Mouse (Mus musculus) heart, embryonic 11.5 days (tissue): Measurements from ENCODE around the gene Rap1b. TPM values are rescaled to one million over a fixed set of nuclear protein-coding genes. Genes with fewer than 3 reads are reported as not detected.

Source experiments
- ATAC-seq: fragments of 200-750 bp; cut with Nextera tagmentation; replicated peaks from 2 replicates; pipeline ENCODE4 v1.8.0; 2017; ENCODE audit warnings: moderate library complexity; ENCODE audit not compliant: insufficient number of reproducible peaks, low FRiP score, low TSS enrichment
- H3K27ac ChIP-seq: fragments of 300-500 bp; sonication (generic); 2 replicates; pipeline ENCODE4 v1.5.1; 2014; ENCODE audit warnings: mild to moderate bottlenecking, low read depth, low read length
- H3K27me3 ChIP-seq: fragments of 300-500 bp; sonication (generic); 2 replicates; pipeline ENCODE4 v1.6.1; 2014; ENCODE audit warnings: mild to moderate bottlenecking, low read length, mixed read lengths; ENCODE audit not compliant: control insufficient read depth, insufficient read depth
- H3K36me3 ChIP-seq: fragments of 300-500 bp; sonication (generic); 2 replicates; pipeline ENCODE4 v1.6.1; 2014; ENCODE audit warnings: mild to moderate bottlenecking, low read length, moderate library complexity, mixed read lengths; ENCODE audit not compliant: control insufficient read depth, insufficient read depth
- H3K4me1 ChIP-seq: fragments of 300-500 bp; sonication (generic); 2 replicates; pipeline ENCODE4 v1.6.1; 2014; ENCODE audit warnings: low read length; ENCODE audit not compliant: control insufficient read depth, insufficient read depth
- H3K4me2 ChIP-seq: fragments of 300-500 bp; sonication (generic); 2 replicates; pipeline ENCODE4 v1.6.1; 2014; ENCODE audit warnings: mild to moderate bottlenecking, moderate library complexity
- H3K4me3 ChIP-seq: fragments of 300-500 bp; sonication (generic); 2 replicates; pipeline ENCODE4 v1.5.1; 2014; ENCODE audit warnings: low read depth, low read length
- H3K9ac ChIP-seq: fragments of 300-500 bp; sonication (generic); 2 replicates; pipeline ENCODE4 v1.6.1; 2014; ENCODE audit warnings: mild to moderate bottlenecking, low read depth, low read length, moderate library complexity
- H3K9me3 ChIP-seq: fragments of 300-500 bp; sonication (generic); replicated peaks from 2 replicates; pipeline ENCODE4 v1.6.1; 2016; ENCODE audit warnings: low read length; ENCODE audit not compliant: control insufficient read depth
- WGBS: fragments of 180-500 bp; shearing (Covaris S2); extraction: QIAGEN DNeasy Blood & Tissue Kit; methylation state at CpG from one replicate; pipeline ENCODE4 v1.1.7; 2014; ENCODE audit not compliant: insufficient replicate concordance; 5-methylcytosine and 5-hydroxymethylcytosine counted together
- polyA plus RNA-seq: library from polyadenylated mRNA; unstranded; fragments of >200 nt; fragmentation: Nextera tagmentation; extraction: Ambion mirVana; gene quantifications from 2 replicates; pipeline ENCODE4 v1.2.1, GENCODE M21; 2014

Gene Rap1b
- polyA plus RNA-seq, 1 experiment from 2014 or later = 137 TPM

GRCm38 (mm10) chr10:117777501-117778327 lies 68.1 kb downstream of the Rap1b start:
- Histone ChIP-seq H3K4me1 (no peaks in the 10 kb centered on the region), H3K4me3 (no peak overlapping the region), H3K27ac (no peak overlapping the region), H3K27me3 (no peaks in the 10 kb centered on the region), H3K36me3 (peaks cover 35% of the 10 kb centered on the region), H3K9ac (no peak overlapping the region), H3K9me3 (no peaks in the 10 kb centered on the region), H3K4me2 (no peak overlapping the region)
- no peak for ATAC-seq
- WGBS = 95% methylated on average over 17 of the region's 17 CpGs

- no peak overlapping the region for H3K27ac ChIP-seq
- no peak overlapping the region for H3K4me3 ChIP-seq
- no peaks in the 10 kb centered on the region for H3K27me3 ChIP-seq
- ATAC-seq = no peak
- 93% methylated on average over 3 of the region's 3 CpGs for WGBS
- no peak overlapping the region for H3K4me2 ChIP-seq
- no peak overlapping the region for H3K9ac ChIP-seq
- no peaks in the 10 kb centered on the region for H3K9me3 ChIP-seq
- no peaks in the 10 kb centered on the region for H3K4me1 ChIP-seq
- H3K36me3 ChIP-seq = peaks cover 39% of the 10 kb centered on the region
Observed at GRCm38 (mm10) chr10:117777103-117777470, 68.7 kb downstream of the Rap1b start.

- H3K36me3 ChIP-seq = peaks cover 39% of the 10 kb centered on the region
- no peak overlapping the region for H3K9ac ChIP-seq
- no peak overlapping the region for H3K4me2 ChIP-seq
- no peaks in the 10 kb centered on the region for H3K4me1 ChIP-seq
- 81% methylated on average over 12 of the region's 12 CpGs for WGBS
- H3K4me3 ChIP-seq = no peak overlapping the region
- no peaks in the 10 kb centered on the region for H3K9me3 ChIP-seq
- no peaks in the 10 kb centered on the region for H3K27me3 ChIP-seq
- ATAC-seq = no peak
- H3K27ac ChIP-seq = no peak overlapping the region
Observed at GRCm38 (mm10) chr10:117776281-117777102, 69.3 kb downstream of the Rap1b start.

- Histone ChIP-seq H3K36me3 (peaks cover 41% of the 10 kb centered on the region), H3K9ac (no peak overlapping the region), H3K9me3 (no peaks in the 10 kb centered on the region), H3K27me3 (no peaks in the 10 kb centered on the region), H3K4me3 (no peak overlapping the region), H3K27ac (no peak overlapping the region), H3K4me1 (no peaks in the 10 kb centered on the region), H3K4me2 (no peak overlapping the region)
- 88% methylated on average over 6 of the region's 6 CpGs for WGBS
- no peak for ATAC-seq
Observed at GRCm38 (mm10) chr10:117775401-117776144, 70.3 kb downstream of the Rap1b start.

GRCm38 (mm10) chr10:117774817-117775120 lies 71.1 kb downstream of the Rap1b start:
- H3K36me3 ChIP-seq = peaks cover 47% of the 10 kb centered on the region
- no peak overlapping the region for H3K27ac ChIP-seq
- no peak for ATAC-seq
- WGBS = 90% methylated on average over 1 of the region's 1 CpGs
- no peak overlapping the region for H3K4me2 ChIP-seq
- H3K9me3 ChIP-seq = no peaks in the 10 kb centered on the region
- no peaks in the 10 kb centered on the region for H3K27me3 ChIP-seq
- no peak overlapping the region for H3K4me3 ChIP-seq
- H3K4me1 ChIP-seq = no peaks in the 10 kb centered on the region
- H3K9ac ChIP-seq = no peak overlapping the region

- H3K27me3 ChIP-seq = no peaks in the 10 kb centered on the region
- no peak overlapping the region for H3K4me2 ChIP-seq
- peaks cover 47% of the 10 kb centered on the region for H3K36me3 ChIP-seq
- no peaks in the 10 kb centered on the region for H3K9me3 ChIP-seq
- H3K4me1 ChIP-seq = no peaks in the 10 kb centered on the region
- no peak overlapping the region for H3K9ac ChIP-seq
- 96% methylated on average over 22 of the region's 22 CpGs for WGBS
- no peak overlapping the region for H3K4me3 ChIP-seq
- H3K27ac ChIP-seq = no peak overlapping the region
- no peak for ATAC-seq
Observed at GRCm38 (mm10) chr10:117774011-117774816, 71.6 kb downstream of the Rap1b start.

- WGBS = 90% methylated on average over 7 of the region's 7 CpGs
- Histone ChIP-seq H3K36me3 (peaks cover 40% of the 10 kb centered on the region), H3K27ac (no peak overlapping the region), H3K4me1 (no peaks in the 10 kb centered on the region), H3K9me3 (no peaks in the 10 kb centered on the region), H3K27me3 (no peaks in the 10 kb centered on the region), H3K9ac (no peak overlapping the region), H3K4me2 (no peak overlapping the region), H3K4me3 (no peak overlapping the region)
- no peak for ATAC-seq
Observed at GRCm38 (mm10) chr10:117773106-117773720, 72.6 kb downstream of the Rap1b start.
